Mouse (Mus musculus) embryo, embryonic 10.5 days (tissue): ENCODE results near the gene Ppp3ca.

Experiments
- DNase-seq: peaks from one replicate; pipeline ENCODE4 v3.0.0-alpha.2; 2015; ENCODE audit warnings: low spot score

Gene Ppp3ca

GRCm38 (mm10) chr3:136725311-136726156 lies 55.6 kb downstream of the Ppp3ca start:
- peak; percentile 67 for DNase-seq

GRCm38 (mm10) chr3:136727877-136728276 lies 58.0 kb downstream of the Ppp3ca start:
- no peak for DNase-seq

GRCm38 (mm10) chr3:136729978-136730377 lies 60.1 kb downstream of the Ppp3ca start:
- DNase-seq: no peak

GRCm38 (mm10) chr3:136731579-136731978 lies 61.7 kb downstream of the Ppp3ca start:
- DNase-seq: no peak

GRCm38 (mm10) chr3:136736021-136736420 lies 66.1 kb downstream of the Ppp3ca start:
- DNase-seq: no peak

GRCm38 (mm10) chr3:136736773-136737298 lies 66.9 kb downstream of the Ppp3ca start:
- DNase-seq: no peak

GRCm38 (mm10) chr3:136738474-136738873 lies 68.5 kb downstream of the Ppp3ca start:
- DNase-seq: no peak

- DNase-seq: no peak
Observed at GRCm38 (mm10) chr3:136738914-136739313, 69.0 kb downstream of the Ppp3ca start.

GRCm38 (mm10) chr3:136741659-136742058 lies 71.7 kb downstream of the Ppp3ca start:
- no peak for DNase-seq

GRCm38 (mm10) chr3:136742258-136743057 lies 72.5 kb downstream of the Ppp3ca start:
- no peak for DNase-seq

GRCm38 (mm10) chr3:136744295-136744897 lies 74.5 kb downstream of the Ppp3ca start:
- DNase-seq: no peak

GRCm38 (mm10) chr3:136745456-136745855 lies 75.5 kb downstream of the Ppp3ca start:
- no peak for DNase-seq

GRCm38 (mm10) chr3:136748761-136749476 lies 79.0 kb downstream of the Ppp3ca start:
- no peak for DNase-seq

- no peak for DNase-seq
Observed at GRCm38 (mm10) chr3:136749477-136749797, 79.5 kb downstream of the Ppp3ca start.

- DNase-seq: no peak
Observed at GRCm38 (mm10) chr3:136749951-136750350, 80.0 kb downstream of the Ppp3ca start.

- no peak for DNase-seq
Observed at GRCm38 (mm10) chr3:136752126-136752716, 82.3 kb downstream of the Ppp3ca start.

- DNase-seq: no peak
Observed at GRCm38 (mm10) chr3:136756137-136756536, 86.2 kb downstream of the Ppp3ca start.

- DNase-seq: no peak
Observed at GRCm38 (mm10) chr3:136759446-136759845, 89.5 kb downstream of the Ppp3ca start.

GRCm38 (mm10) chr3:136761292-136761978 lies 91.5 kb downstream of the Ppp3ca start:
- no peak for DNase-seq

GRCm38 (mm10) chr3:136761979-136762341 lies 92.0 kb downstream of the Ppp3ca start:
- no peak for DNase-seq

GRCm38 (mm10) chr3:136763717-136764270 lies 93.9 kb downstream of the Ppp3ca start:
- DNase-seq: peak; percentile 42
